ENCODE assay signal across 29 mouse cellular contexts in genomic region chrX:72489806-72490205, GRCm38 (mm10).
A peak's percentile ranks its signal among the peaks of the same experiment; 100 is the strongest.
DNase-seq lines count a peak whose midpoint lies in the region; ATAC-seq lines count a peak whose summit lies in the region.
"Had no signal": no experiment of that assay in that cellular context is flagged by ENCODE, and none has a peak within 500 bp of the region (broad histone marks: within the 10 kb centered on the region; RNA-seq: fewer than 3 reads in every experiment).

No protein-coding gene starts in this region.

- no peaks in the 10 kb centered on the region for H3K9me3 ChIP-seq in neural tube, embryonic 15.5 days (replicated peaks)
- H3K9me3 ChIP-seq in forebrain, embryonic 15.5 days: no peaks in the 10 kb centered on the region
- H3K9me3 ChIP-seq: embryonic facial prominence, embryonic 10.5 days; embryonic facial prominence, embryonic 13.5 days; forebrain, embryonic 12.5 days; hindbrain, embryonic 10.5 days; hindbrain, embryonic 13.5 days had no signal

- H3K4me1 ChIP-seq in neural tube, embryonic 15.5 days: no peaks in the 10 kb centered on the region
- H3K4me1 ChIP-seq in forebrain, embryonic 15.5 days: no peaks in the 10 kb centered on the region
- H3K4me1 ChIP-seq: embryonic facial prominence, embryonic 10.5 days; embryonic facial prominence, embryonic 13.5 days; forebrain, embryonic 12.5 days; hindbrain, embryonic 10.5 days; hindbrain, embryonic 13.5 days had no signal

- DNase-seq in adrenal gland, adult (ENCODE audit: inconsistent age in 2 of 2, low spot score in 1 of 2): peak; percentile 49 to 64
- no peak for DNase-seq in adrenal gland, postnatal 4 days (ENCODE audit: low spot score in 2 of 2)
- DNase-seq in adrenal gland, adult 8-10 months: peak; percentile 18
- DNase-seq in adrenal gland, postnatal 25 days: peak; percentile 1
- no peak for DNase-seq in frontal cortex, postnatal 14 days (ENCODE audit: low spot score in 2 of 2)
- DNase-seq: B cell, adult 2 months; cerebellum, adult 11-12 months; cerebellum, adult 8-10 months; cerebellum, postnatal 10 days; cerebellum, postnatal 36 days; embryo, embryonic 11 days; gastrocnemius, adult 2 months; gastrocnemius, postnatal 14 days; heart, adult 11 months; kidney, adult 18-20 months had no signal

- H3K27me3 ChIP-seq in neural tube, embryonic 15.5 days (replicated peaks): no peaks in the 10 kb centered on the region
- H3K27me3 ChIP-seq in forebrain, embryonic 15.5 days: no peaks in the 10 kb centered on the region
- H3K27me3 ChIP-seq: embryonic facial prominence, embryonic 13.5 days; forebrain, embryonic 12.5 days; hindbrain, embryonic 13.5 days had no signal

- H3K36me3 ChIP-seq in neural tube, embryonic 15.5 days: no peaks in the 10 kb centered on the region
- H3K36me3 ChIP-seq in forebrain, embryonic 15.5 days: no peaks in the 10 kb centered on the region
- H3K36me3 ChIP-seq: embryonic facial prominence, embryonic 10.5 days; embryonic facial prominence, embryonic 13.5 days; forebrain, embryonic 12.5 days; hindbrain, embryonic 10.5 days; hindbrain, embryonic 13.5 days had no signal

- no peak overlapping the region for H3K4me2 ChIP-seq in neural tube, embryonic 15.5 days
- H3K4me2 ChIP-seq in forebrain, embryonic 15.5 days (replicated peaks): no peak overlapping the region
- H3K4me2 ChIP-seq: embryonic facial prominence, embryonic 13.5 days; forebrain, embryonic 12.5 days; heart, embryonic 11.5 days; hindbrain, embryonic 13.5 days had no signal

- H3K4me3 ChIP-seq in neural tube, embryonic 15.5 days (replicated peaks): no peak overlapping the region
- H3K4me3 ChIP-seq in forebrain, embryonic 15.5 days: no peak overlapping the region
- H3K4me3 ChIP-seq: embryonic facial prominence, embryonic 10.5 days; embryonic facial prominence, embryonic 13.5 days; erythroblast, embryonic 14.5 days; forebrain, embryonic 12.5 days; gastrocnemius, adult 2 months; hindbrain, embryonic 10.5 days; hindbrain, embryonic 13.5 days had no signal

- H3K9ac ChIP-seq in neural tube, embryonic 15.5 days (replicated peaks): no peak overlapping the region
- no peak overlapping the region for H3K9ac ChIP-seq in forebrain, embryonic 15.5 days (replicated peaks)
- H3K9ac ChIP-seq: embryonic facial prominence, embryonic 13.5 days; forebrain, embryonic 12.5 days; hindbrain, embryonic 13.5 days had no signal

- no peak overlapping the region for H3K27ac ChIP-seq in neural tube, embryonic 15.5 days (replicated peaks)
- H3K27ac ChIP-seq in forebrain, embryonic 15.5 days (replicated peaks): no peak overlapping the region
- H3K27ac ChIP-seq: embryonic facial prominence, embryonic 10.5 days; embryonic facial prominence, embryonic 13.5 days; forebrain, embryonic 12.5 days; gastrocnemius, adult 2 months; hindbrain, embryonic 10.5 days; hindbrain, embryonic 13.5 days; hindbrain, postnatal 0 days had no signal

- 95% methylated on average over 2 of the region's 2 CpGs for WGBS in neural tube, embryonic 15.5 days
- 89% methylated on average over 2 of the region's 2 CpGs for WGBS in forebrain, embryonic 15.5 days

- no peak for ATAC-seq in neural tube, embryonic 15.5 days (ENCODE audit: low FRiP score)
- ATAC-seq in forebrain, embryonic 15.5 days (replicated peaks): no peak
- ATAC-seq: CD4-positive, CD25-positive, alpha-beta regulatory T cell, adult 4 months; forebrain, embryonic 16.5 days; hindbrain, postnatal 0 days; inflammation-experienced regulatory T-cells, adult 6 months; intestine, embryonic 16.5 days had no signal

Comparison
In these comparisons a context has a peak if more than half of its experiments do, and no peak if none do; other contexts are left out.
1. DNase-seq: peak in adrenal gland, adult (2 of 2), adrenal gland, adult 8-10 months (single experiment) and adrenal gland, postnatal 25 days (single experiment); none in adrenal gland, postnatal 4 days (0 of 2) and frontal cortex, postnatal 14 days (0 of 2).